Mouse (Mus musculus): ENCODE data around the gene Ap4b1. TPM values are rescaled to one million over a fixed set of nuclear protein-coding genes. Genes with fewer than 3 reads are reported as not detected.
"Not testable (repeated sequence)": the region's sequence is repeated elsewhere in the genome, so short reads cannot be mapped to it uniquely, and the experiment has no call there.

Ap4b1 gene
- total and polyA plus RNA-seq, 2 experiments: 10.7 to 23.4 TPM

DNA sequence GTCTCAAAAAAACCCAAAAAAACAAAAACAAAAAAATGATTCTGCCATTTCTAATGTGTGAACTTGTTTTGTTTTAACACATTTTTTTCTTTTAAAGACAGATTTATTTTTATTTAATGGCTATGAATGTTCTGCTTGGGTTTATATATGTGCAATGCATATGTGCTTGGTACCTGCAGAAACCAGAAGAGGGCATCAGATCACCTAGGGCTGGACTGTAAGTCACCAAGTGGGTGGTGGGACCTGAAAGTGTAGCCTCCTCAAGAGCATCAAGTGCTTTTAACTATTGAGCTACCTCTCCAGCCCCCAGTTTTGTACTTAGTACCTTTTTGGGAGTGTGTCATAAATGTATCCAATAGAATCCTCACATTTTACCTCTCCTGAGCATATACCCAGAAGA lies 18.2 kb downstream of the Ap4b1 start:
- Histone ChIP-seq H3K9ac (ENCODE audit: low read depth, low read length) (no peak overlapping the region), H3K36me3 (ENCODE audit: control insufficient read depth, insufficient read depth, low read length) (peaks cover 5% of the 10 kb centered on the region; the same call in 1 of the 2 replicates), H3K4me3 (ENCODE audit: insufficient read depth, low read depth, low read length) (no peak overlapping the region), H3K79me2 (ENCODE audit: control insufficient read depth, insufficient read depth, low read length) (no peaks in the 10 kb centered on the region), H3K27ac (replicated peaks; ENCODE audit: insufficient read depth, low read depth, low read length) (no peak overlapping the region), H3K4me1 (ENCODE audit: control insufficient read depth, insufficient read depth, low read length) (no peaks in the 10 kb centered on the region), H3K27me3 (ENCODE audit: control insufficient read depth, insufficient read depth, low read length) (no peaks in the 10 kb centered on the region)
- DNase-seq (ENCODE audit: extremely low read depth, low read depth, low spot score): no peak
- TF ChIP-seq POLR2A (IDR thresholded peaks at IDR 0.05; ENCODE audit: extremely low read depth, insufficient read depth, low read length) (no peak), CTCF (IDR thresholded peaks at IDR 0.05; ENCODE audit: low read depth, low read length) (no peak)

- TF ChIP-seq POLR2A (IDR thresholded peaks at IDR 0.05; ENCODE audit: extremely low read depth, insufficient read depth, low read length) (no peak), CTCF (IDR thresholded peaks at IDR 0.05; ENCODE audit: low read depth, low read length) (no peak)
- Histone ChIP-seq H3K4me1 (ENCODE audit: control insufficient read depth, insufficient read depth, low read length) (no peaks in the 10 kb centered on the region), H3K27me3 (ENCODE audit: control insufficient read depth, insufficient read depth, low read length) (no peaks in the 10 kb centered on the region), H3K9ac (ENCODE audit: low read depth, low read length) (no peak overlapping the region), H3K36me3 (ENCODE audit: control insufficient read depth, insufficient read depth, low read length) (no peaks in the 10 kb centered on the region), H3K4me3 (ENCODE audit: insufficient read depth, low read depth, low read length) (no peak overlapping the region), H3K27ac (replicated peaks; ENCODE audit: insufficient read depth, low read depth, low read length) (no peak overlapping the region), H3K79me2 (ENCODE audit: control insufficient read depth, insufficient read depth, low read length) (no peaks in the 10 kb centered on the region)
- DNase-seq (ENCODE audit: extremely low read depth, low read depth, low spot score): no peak
- 84% methylated on average over 3 of the region's 3 CpGs for WGBS
Measured at GRCm38 (mm10) chr3:103829036-103829435, 19.7 kb downstream of the Ap4b1 start.

DNA sequence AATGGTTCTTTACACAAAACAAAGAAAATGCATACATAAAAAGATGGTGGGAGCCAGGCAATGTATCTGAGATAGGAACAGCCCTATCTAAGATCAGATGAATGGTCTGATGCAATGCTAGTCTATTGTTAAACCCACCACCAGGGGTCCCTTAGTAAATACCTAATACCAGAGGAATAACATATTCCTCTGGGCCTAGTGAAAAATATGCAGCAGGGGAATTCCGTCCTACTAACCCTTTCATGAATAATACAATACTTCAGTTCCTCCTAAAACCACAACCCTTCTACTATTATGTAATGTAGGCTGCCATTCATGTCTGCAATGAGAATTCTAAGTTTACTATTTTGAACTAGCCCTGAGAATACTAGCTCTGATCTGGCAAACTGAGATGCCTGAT lies 21.4 kb downstream of the Ap4b1 start:
- WGBS: 85% methylated on average over 1 of the region's 1 CpGs

GRCm38 (mm10) chr3:103831146-103831545 lies 21.8 kb downstream of the Ap4b1 start:
- DNase-seq (ENCODE audit: extremely low read depth, low read depth, low spot score): no peak
- Histone ChIP-seq H3K36me3 (ENCODE audit: control insufficient read depth, insufficient read depth, low read length) (no peaks in the 10 kb centered on the region), H3K4me1 (ENCODE audit: control insufficient read depth, insufficient read depth, low read length) (no peaks in the 10 kb centered on the region), H3K27ac (replicated peaks; ENCODE audit: insufficient read depth, low read depth, low read length) (no peak overlapping the region), H3K4me3 (ENCODE audit: insufficient read depth, low read depth, low read length) (no peak overlapping the region), H3K9ac (ENCODE audit: low read depth, low read length) (no peak overlapping the region), H3K79me2 (ENCODE audit: control insufficient read depth, insufficient read depth, low read length) (no peaks in the 10 kb centered on the region), H3K27me3 (ENCODE audit: control insufficient read depth, insufficient read depth, low read length) (no peaks in the 10 kb centered on the region)
- TF ChIP-seq CTCF (IDR thresholded peaks at IDR 0.05; ENCODE audit: low read depth, low read length): no peak
- TF ChIP-seq POLR2A (IDR thresholded peaks at IDR 0.05; ENCODE audit: extremely low read depth, insufficient read depth, low read length): no peak
- 90% methylated on average over 7 of the region's 7 CpGs for WGBS

More for the DNA sequence above, 21.4 kb downstream of the Ap4b1 start:
- H3K4me3 ChIP-seq (ENCODE audit: insufficient read depth, low read depth, low read length); H3K27ac ChIP-seq (replicated peaks; ENCODE audit: insufficient read depth, low read depth, low read length); H3K36me3 ChIP-seq (ENCODE audit: control insufficient read depth, insufficient read depth, low read length); H3K79me2 ChIP-seq (ENCODE audit: control insufficient read depth, insufficient read depth, low read length); H3K4me1 ChIP-seq (ENCODE audit: control insufficient read depth, insufficient read depth, low read length); H3K9ac ChIP-seq (ENCODE audit: low read depth, low read length); H3K27me3 ChIP-seq (ENCODE audit: control insufficient read depth, insufficient read depth, low read length); DNase-seq (ENCODE audit: extremely low read depth, low read depth, low spot score): not testable (repeated sequence)

DNA sequence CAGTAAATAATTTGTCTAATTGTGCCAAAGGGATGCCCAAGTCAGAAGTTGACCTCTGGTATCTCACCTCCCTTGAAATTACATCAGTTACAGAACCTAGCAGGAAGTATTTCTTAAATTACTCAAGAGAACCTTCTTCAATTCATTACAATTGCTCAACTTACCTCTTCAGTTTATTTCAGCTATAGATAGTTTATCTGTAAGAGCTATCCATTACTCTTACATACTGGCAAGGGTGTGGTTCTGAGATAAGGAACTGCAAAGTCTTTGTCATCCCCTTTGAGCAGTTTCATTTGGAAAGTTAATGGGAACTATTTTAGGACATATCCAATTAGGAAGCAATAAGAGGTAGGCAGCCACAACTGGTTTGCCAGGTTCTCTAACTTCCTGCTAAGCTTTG lies 23.1 kb downstream of the Ap4b1 start, which contains the start of gene Bcl2l15:
Gene Bcl2l15, plus strand, starts transcription at position 176 of the 400 bp plus-strand sequence.
- H3K36me3 ChIP-seq (ENCODE audit: control insufficient read depth, insufficient read depth, low read length): no peaks in the 10 kb centered on the region
- no peaks in the 10 kb centered on the region for H3K27me3 ChIP-seq (ENCODE audit: control insufficient read depth, insufficient read depth, low read length)
- no peaks in the 10 kb centered on the region for H3K79me2 ChIP-seq (ENCODE audit: control insufficient read depth, insufficient read depth, low read length)
- H3K4me3 ChIP-seq (ENCODE audit: insufficient read depth, low read depth, low read length): no peak within 1 kb of the TSS
- no peak within 1 kb of the TSS for H3K9ac ChIP-seq (ENCODE audit: low read depth, low read length)
- H3K4me1 ChIP-seq (ENCODE audit: control insufficient read depth, insufficient read depth, low read length): no peaks in the 10 kb centered on the region
- TF ChIP-seq POLR2A (IDR thresholded peaks at IDR 0.05; ENCODE audit: extremely low read depth, insufficient read depth, low read length): no peak
- no peak for TF ChIP-seq CTCF (IDR thresholded peaks at IDR 0.05; ENCODE audit: low read depth, low read length)
- no peak for DNase-seq (ENCODE audit: extremely low read depth, low read depth, low spot score)
- no peak within 1 kb of the TSS for H3K27ac ChIP-seq (replicated peaks; ENCODE audit: insufficient read depth, low read depth, low read length)

- 84% methylated on average over 2 of the region's 2 CpGs for WGBS
- H3K36me3 ChIP-seq (ENCODE audit: control insufficient read depth, insufficient read depth, low read length): no peaks in the 10 kb centered on the region
- no peaks in the 10 kb centered on the region for H3K4me1 ChIP-seq (ENCODE audit: control insufficient read depth, insufficient read depth, low read length)
- TF ChIP-seq CTCF (IDR thresholded peaks at IDR 0.05; ENCODE audit: low read depth, low read length) (no peak), POLR2A (IDR thresholded peaks at IDR 0.05; ENCODE audit: extremely low read depth, insufficient read depth, low read length) (no peak)
- no peak overlapping the region for H3K9ac ChIP-seq (ENCODE audit: low read depth, low read length)
- DNase-seq (ENCODE audit: extremely low read depth, low read depth, low spot score): no peak
- H3K27ac ChIP-seq (replicated peaks; ENCODE audit: insufficient read depth, low read depth, low read length): no peak overlapping the region
- H3K27me3 ChIP-seq (ENCODE audit: control insufficient read depth, insufficient read depth, low read length): no peaks in the 10 kb centered on the region
- no peak overlapping the region for H3K4me3 ChIP-seq (ENCODE audit: insufficient read depth, low read depth, low read length)
- no peaks in the 10 kb centered on the region for H3K79me2 ChIP-seq (ENCODE audit: control insufficient read depth, insufficient read depth, low read length)
Measured at GRCm38 (mm10) chr3:103834001-103834400, 24.7 kb downstream of the Ap4b1 start.

All from liver, adult 2 months (tissue).